Mouse (Mus musculus) layer of hippocampus, postnatal 14 days (tissue): ENCODE results near the gene Tlcd2. TPM values are rescaled to one million over a fixed set of nuclear protein-coding genes. Genes with fewer than 3 reads are reported as not detected.

Source experiments
- DNase-seq, 2 experiments: peaks; one replicate each; pipeline ENCODE4 v3.0.0; 2021 to 2022; ENCODE audit warnings: low spot score in 2 of 2, mixed read lengths in 1 of 2
- microRNA-seq, 2 experiments: library from miRNA; unstranded; fragments of <30 nt; microRNA quantifications; one replicate each; pipeline ENCODE4 v1.2.0; 2021
- total RNA-seq, 2 experiments: library from RNA; stranded (reverse); gene quantifications; 2 replicates each; pipeline ENCODE4 v1.2.3; 2021

The Tlcd2 gene
- total RNA-seq, 2 experiments from 2014 or later, result 0.45 to 1.0 TPM

DNA sequence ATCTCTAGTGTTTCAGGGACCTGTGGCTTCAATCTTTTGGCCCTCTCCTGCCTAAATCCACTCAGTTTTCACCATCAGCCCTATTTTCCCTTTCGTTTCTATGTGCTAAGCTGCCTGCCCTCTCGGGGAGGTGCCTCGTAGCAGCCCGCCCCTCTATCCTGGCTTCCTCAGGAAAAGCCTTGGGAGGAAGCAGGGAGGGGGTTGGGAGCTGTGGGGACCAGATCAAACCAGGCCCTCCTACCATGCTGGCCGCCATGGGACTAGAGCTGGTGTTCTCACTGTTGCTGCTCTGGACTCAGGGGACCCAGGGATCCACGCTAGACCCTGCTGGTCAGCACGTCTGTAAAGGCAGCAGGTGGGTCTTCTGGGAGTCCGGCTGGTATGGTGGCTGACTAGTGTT, 51.8 kb downstream of the Tlcd2 start, which contains the start of gene Scarf1:
Scarf1 (plus strand) TSS at position 205 of the 400 bp plus-strand sequence.
- no peak for DNase-seq

DNA sequence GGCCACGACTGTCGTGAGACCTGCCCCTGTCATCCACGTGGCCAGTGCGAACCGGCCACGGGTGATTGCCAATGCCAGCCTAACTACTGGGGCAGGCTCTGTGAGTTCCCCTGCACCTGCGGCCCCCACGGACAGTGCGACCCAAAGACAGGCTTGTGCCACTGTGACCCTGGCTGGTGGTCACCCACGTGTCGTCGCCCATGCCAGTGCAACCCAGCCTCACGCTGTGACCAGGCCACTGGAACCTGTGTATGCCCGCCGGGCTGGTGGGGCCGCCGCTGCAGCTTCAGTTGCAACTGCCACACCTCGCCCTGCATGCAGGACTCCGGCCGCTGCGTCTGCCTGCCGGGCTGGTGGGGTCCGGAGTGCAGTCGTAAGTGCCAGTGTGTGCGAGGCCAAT, 53.7 kb downstream of the Tlcd2 start:
- no peak for DNase-seq

DNA sequence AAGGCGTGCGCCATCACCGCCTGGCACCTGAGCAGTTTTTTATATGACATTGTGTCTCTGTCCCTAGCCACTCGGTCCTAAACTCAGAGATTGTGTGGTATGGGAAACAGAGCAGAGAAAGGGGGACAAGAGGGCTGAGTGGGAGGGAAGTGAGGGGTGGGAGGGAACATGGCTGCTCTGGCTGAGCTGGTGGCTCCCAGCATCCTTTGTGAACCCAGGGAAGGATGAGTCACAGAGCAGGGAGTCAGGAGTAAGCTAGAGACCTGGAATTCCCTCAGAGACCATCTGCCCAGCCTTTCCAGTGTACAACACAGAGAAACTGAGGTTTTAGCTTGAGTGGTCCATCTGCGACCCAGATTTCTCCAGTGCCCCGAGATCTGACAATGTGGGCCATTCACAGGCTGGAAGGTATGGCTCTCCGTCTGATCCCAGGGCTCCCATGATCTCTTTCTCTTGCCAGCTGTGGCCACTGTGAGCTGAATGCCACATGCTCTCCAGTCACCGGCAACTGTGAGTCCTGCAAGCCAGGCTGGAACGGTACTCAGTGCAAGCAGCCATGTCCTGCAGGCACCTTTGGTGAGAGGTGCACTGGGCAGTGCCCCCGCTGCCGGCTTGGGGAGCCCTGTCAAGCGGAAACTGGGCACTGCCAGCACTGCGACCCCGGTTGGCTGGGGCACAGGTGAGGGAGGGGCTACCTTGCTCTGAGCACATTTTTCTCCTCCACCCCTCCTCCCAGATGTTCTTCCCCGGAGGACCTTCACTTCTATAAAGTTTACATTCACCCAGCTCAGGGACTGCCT, 58.5 kb downstream of the Tlcd2 start:
- no peak for DNase-seq

Small RNA genes within 50 kb of the gene (microRNA-seq; reads per million reads assigned to microRNA genes)
- 3,780 to 8,482 reads per million in 2 experiments for gene Mir22

Other genes with a start within 250 kb of the Tlcd2 start
- 10 to 100 TPM; 57.2 to 66.7 TPM for gene Rpa1, start 113.4 kb upstream of the Tlcd2 start, total RNA-seq
- gene Smyd4, start 113.3 kb upstream of the Tlcd2 start, total RNA-seq, result 10 to 100 TPM; 10.6 to 12.3 TPM
- gene Serpinf1, start 39.0 kb upstream of the Tlcd2 start, total RNA-seq, result 10 to 100 TPM; 20.3 to 36.0 TPM
- under 1 TPM; 0.62 to 0.71 TPM for gene Serpinf2, start 22.1 kb upstream of the Tlcd2 start, total RNA-seq
- gene Wdr81, start 7.0 kb upstream of the Tlcd2 start, total RNA-seq, result 10 to 100 TPM; 22.5 TPM
- gene Prpf8, start 25.1 kb downstream of the Tlcd2 start, total RNA-seq, result 100 to 1,000 TPM; 111 to 113 TPM
- gene Rilp, start 48.4 kb downstream of the Tlcd2 start, total RNA-seq, result 1 to 10 TPM; 3.7 to 5.0 TPM
- 1 to 10 TPM; 2.9 to 3.3 TPM for gene Scarf1, start 51.8 kb downstream of the Tlcd2 start, total RNA-seq
- 10 to 100 TPM; 40.5 to 44.7 TPM for gene Slc43a2, start 70.0 kb downstream of the Tlcd2 start, total RNA-seq
- gene Pitpna, start 126.4 kb downstream of the Tlcd2 start, total RNA-seq, result 100 to 1,000 TPM; 312 to 321 TPM
- gene Inpp5k, start 169.3 kb downstream of the Tlcd2 start, total RNA-seq, result 10 to 100 TPM; 49.7 to 58.8 TPM
- gene Myo1c, start 188.8 kb downstream of the Tlcd2 start, total RNA-seq, result 10 to 100 TPM; 20.1 to 21.1 TPM
- 100 to 1,000 TPM; 127 to 129 TPM for gene Crk, start 217.5 kb downstream of the Tlcd2 start, total RNA-seq